Mouse (Mus musculus): ENCODE data around the gene Cpeb3.

GRCm38 (mm10) chr19:37172566-37173130 lies 35.8 kb downstream of the Cpeb3 start:
- no peak for TF ChIP-seq POLR2A (IDR thresholded peaks at IDR 0.05; ENCODE audit: borderline replicate concordance, low read depth, low read length)
- no peak for TF ChIP-seq CTCF (IDR thresholded peaks at IDR 0.05; ENCODE audit: low read depth, low read length)

Measured in bone marrow macrophage, adult 2 months (primary cell).